Mouse (Mus musculus): ENCODE data around the gene Gdf11.

Gdf11 gene

DNA sequence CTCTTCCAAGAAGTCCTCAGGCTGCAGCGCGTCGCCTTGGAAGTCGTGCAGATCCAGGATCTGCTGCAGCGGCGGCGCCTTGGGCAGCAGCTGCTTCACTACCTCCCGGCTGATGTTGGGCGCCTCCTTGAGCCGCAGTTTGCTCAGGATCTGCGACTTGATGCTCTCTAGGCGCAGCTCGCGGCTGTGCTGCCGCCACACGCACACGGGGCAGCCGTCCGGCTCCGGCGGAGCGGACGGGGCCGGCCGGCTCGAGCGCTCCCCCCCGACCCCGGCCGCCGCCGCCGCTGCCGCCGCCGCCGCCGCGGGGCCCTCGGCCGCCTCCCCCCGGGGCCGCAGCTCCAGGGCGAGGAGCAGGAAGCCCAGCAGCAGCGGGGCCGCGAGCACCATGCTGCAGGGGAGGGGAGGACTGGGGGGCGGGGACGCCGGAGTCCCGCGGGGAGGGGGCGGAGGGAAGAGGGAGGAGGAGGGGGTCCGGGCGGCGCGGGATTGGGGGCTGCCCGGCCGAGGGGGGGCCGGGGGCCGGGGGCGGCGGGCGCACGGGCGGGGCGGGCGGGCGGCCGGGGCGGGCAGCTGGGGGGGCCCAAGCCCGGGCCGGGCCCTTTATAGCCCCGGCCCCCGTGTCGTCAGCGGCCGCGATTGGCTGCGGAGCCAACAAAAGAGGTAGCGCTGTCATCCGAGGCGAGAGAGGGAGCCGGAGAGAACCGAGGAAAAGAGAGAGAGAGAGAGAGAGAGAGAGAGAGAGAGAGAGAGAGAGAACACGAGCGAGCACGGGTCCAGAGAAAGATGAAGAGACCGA is at the start of gene Gdf11:
Gene Gdf11 (minus strand): TSS at position 423 of the 799 bp plus-strand sequence.
- no peak for DNase-seq (ENCODE audit: low spot score)

- DNase-seq (ENCODE audit: low spot score) = no peak
Observed at GRCm38 (mm10) chr10:128940475-128941061, 49.0 kb upstream of the Gdf11 start.

GRCm38 (mm10) chr10:128938974-128939373 is 47.5 kb upstream of the Gdf11 start:
- DNase-seq (ENCODE audit: low spot score) = no peak

DNA sequence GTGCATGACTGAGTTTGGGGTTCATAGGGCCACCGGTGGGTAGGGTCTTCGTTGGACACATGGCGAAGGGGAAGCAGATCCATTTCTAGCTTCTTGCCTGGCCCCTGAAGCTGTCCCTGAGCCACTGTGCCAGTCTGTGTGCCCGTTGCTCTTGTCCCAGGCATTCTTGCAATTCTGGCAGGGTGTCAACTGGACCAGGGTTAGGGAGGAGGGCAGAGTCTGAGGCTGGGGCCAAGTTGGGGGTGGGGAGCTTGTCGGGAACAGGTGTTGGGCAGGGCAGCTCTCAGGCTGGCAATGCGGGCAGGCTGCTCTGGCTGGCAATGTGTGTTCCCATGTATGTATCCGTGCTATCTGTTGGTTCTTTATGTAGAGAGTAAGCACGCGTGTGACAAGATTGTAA is 46.9 kb upstream of the Gdf11 start:
- no peak for DNase-seq (ENCODE audit: low spot score)

DNA sequence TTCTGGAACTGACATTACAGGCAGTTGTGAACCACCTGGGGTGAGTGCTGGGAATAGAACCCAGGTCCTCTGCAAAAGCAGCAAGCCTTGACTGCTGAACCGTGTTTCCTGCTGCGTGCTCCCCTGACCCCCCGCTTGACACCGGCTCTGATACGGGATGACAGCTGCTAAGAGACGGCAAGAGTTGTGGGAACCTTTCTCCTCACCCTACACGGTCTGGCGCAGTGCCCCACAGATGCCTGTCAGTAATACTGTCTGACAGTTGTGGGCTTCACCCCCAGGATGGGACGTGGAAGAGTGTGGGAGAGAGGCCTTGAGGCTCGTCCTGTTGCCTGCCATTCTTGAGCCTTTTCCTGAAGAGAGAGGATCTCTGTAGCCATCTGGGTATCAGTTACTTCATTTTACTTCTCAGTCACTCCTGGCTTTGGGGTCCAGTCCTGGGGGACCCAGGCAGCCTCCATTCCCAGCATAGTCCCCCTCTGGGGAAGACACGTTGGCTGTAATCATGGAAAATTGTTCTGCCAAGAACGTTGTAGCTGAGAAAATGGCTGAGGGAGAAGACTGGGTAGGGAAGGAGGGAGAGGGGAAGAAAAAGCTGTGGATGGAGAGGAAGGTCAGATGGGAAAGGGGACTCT is 46.4 kb upstream of the Gdf11 start:
- no peak for DNase-seq (ENCODE audit: low spot score)

DNA sequence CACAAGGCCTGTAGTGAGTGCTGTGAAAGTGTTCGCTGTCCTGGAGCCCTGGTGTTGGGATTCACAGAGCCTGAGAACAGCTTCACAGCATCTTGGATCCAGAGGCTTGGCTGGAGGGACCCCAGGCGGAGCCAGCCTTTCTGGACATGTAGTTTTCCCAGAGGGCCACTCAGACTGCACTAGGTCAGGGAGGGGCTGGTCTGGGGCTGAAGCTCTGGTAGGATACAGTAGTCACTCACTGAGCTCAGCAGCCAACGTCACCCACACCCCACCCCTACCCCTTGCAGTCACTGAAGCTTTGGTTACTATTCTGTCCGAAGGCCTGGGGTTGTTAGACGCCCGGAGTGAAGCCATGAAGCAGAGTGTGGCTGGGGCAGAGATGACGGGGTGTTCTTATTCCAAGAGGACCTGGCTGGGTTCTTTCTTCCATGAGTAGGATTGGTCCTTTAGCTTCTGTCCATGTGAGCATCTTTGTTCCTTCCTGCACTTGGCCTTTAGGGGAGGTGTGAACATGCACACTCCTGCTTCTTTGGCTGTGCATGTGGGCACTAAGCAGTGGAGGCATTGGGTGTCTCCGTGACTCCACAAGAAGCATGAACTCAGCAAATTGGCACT is 44.4 kb upstream of the Gdf11 start:
- no peak for DNase-seq (ENCODE audit: low spot score)

DNA sequence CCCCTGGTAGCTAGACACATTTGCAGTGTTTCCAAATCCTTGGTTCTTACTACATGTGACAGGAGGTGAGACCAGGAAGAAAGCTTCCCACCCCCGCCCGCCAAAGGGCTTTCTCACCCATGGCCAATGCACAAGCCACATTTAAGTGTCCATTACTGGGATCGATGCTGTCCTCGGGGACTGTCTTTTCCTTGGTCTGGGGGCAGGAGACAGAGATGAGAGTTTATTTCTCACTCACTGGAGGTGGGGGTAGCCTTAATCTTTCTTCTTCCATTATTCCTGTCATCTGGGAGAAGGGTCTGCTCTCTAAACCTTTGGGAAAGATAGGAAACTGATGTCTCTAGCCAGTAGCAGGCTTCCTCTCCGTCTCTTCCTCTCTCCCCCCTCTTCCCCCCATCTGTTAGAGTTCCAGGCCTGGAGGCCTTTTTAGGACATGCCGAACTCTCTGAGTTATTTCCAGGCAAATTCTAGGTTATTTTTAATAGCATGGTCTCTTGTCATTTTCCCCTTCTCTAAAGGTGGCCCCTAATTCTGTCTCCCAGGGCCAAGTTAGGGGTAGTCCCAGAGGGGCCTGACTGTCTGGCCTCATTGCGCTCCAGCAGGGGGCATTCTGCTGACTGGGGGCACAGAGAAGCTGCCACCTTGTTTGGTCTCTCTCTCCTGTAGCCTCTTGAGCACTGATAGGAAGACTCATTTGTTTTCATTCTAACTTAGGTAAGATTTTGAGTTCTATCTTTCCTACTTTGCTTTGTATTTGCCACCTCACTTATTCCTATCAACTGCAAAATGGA is 43.7 kb upstream of the Gdf11 start:
- no peak for DNase-seq (ENCODE audit: low spot score)

DNA sequence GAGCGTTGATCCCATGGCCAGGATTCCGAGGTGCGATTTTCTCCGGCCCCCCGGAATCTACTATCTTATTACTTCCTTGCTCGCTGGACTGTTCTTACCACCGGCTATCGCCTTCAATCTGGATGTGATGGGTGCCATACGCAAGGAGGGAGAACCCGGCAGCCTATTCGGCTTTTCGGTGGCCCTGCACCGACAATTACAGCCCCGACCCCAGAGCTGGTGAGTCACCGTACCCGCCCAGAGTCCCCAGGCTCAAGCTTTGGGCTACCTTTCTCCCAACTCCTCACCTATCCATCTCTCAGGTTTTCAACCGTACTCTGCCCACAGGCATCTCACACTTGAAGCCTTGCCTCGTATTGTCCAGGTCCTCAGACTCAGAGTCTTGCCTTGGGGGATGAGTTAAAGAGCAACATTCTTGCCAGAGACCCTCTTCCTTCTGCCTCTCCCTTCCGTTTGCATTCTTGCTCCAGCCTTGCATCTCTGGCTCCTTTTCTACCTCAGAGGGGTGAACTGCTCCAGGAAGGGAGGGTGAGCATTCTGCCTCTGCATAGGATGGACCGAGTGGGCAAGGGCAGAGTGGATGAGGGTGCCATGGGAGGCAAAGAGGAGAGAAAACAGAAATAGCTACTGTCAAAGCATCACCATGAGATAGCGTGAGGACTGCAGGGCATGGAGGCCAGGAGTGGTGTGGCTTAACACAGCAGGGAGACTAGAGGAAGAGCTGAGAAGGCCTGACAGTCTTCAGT is 42.6 kb upstream of the Gdf11 start:
- no peak for DNase-seq (ENCODE audit: low spot score)

- DNase-seq (ENCODE audit: low spot score) = no peak
Observed at GRCm38 (mm10) chr10:128933574-128933973, 42.1 kb upstream of the Gdf11 start, which contains the start of gene Itga7. Gene Itga7, plus strand, starts transcription at chr10:128933818.

DNA sequence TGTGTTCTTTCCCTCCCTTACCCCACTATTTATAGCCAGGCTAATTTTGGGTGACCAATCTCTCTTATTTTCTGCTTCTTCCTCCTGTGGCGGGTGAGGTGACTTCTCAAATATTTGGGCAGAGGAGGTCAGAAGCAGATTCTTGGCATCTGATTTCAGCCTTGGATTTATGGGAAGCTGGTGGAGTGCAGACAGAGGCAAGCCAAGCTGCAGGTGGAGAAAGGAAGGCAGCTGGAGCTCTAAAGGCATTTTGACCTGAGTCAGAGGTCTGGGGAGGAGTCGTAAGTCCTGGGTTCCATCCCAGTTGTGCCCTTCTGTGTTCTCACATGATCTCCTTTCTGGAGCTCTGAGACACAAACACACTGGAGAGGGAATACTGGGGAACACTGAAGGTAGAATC is 39.9 kb upstream of the Gdf11 start:
- DNase-seq (ENCODE audit: low spot score) = no peak

- DNase-seq (ENCODE audit: low spot score) = no peak
Observed at GRCm38 (mm10) chr10:128929638-128930378, 38.3 kb upstream of the Gdf11 start.

GRCm38 (mm10) chr10:128928356-128928755 is 36.8 kb upstream of the Gdf11 start:
- DNase-seq (ENCODE audit: low spot score) = no peak

DNA sequence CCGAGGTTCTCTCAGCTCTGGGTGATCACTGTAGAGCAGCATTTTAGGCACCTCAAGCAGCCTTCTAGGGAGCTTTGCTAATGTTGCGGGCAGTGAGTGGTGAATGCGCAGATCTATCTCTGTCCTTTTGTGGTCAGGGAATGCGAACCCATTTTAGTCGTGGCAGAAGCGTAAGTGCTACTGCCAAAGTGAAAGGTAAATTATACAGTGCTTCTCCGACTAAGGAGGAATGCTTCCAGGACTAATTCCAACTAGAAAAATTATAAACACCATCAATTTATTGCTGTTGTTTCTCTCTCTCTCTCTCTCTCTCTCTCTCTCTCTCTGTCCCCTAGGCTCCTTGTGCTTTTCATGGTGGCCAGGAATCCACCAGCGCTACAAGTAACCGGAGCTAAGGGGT is 32.4 kb upstream of the Gdf11 start, which contains the start of gene Bloc1s1:
Gene Bloc1s1 (minus strand): TSS at position 101 of the 400 bp plus-strand sequence.
- no peak for DNase-seq (ENCODE audit: low spot score)

GRCm38 (mm10) chr10:128923013-128923691 is 31.6 kb upstream of the Gdf11 start:
- DNase-seq (ENCODE audit: low spot score) = peak; percentile 91

- DNase-seq (ENCODE audit: low spot score) = no peak
Observed at GRCm38 (mm10) chr10:128922822-128923012, 31.2 kb upstream of the Gdf11 start, which contains the start of gene Rdh5. Gene Rdh5, minus strand, starts transcription at chr10:128922888.

DNA sequence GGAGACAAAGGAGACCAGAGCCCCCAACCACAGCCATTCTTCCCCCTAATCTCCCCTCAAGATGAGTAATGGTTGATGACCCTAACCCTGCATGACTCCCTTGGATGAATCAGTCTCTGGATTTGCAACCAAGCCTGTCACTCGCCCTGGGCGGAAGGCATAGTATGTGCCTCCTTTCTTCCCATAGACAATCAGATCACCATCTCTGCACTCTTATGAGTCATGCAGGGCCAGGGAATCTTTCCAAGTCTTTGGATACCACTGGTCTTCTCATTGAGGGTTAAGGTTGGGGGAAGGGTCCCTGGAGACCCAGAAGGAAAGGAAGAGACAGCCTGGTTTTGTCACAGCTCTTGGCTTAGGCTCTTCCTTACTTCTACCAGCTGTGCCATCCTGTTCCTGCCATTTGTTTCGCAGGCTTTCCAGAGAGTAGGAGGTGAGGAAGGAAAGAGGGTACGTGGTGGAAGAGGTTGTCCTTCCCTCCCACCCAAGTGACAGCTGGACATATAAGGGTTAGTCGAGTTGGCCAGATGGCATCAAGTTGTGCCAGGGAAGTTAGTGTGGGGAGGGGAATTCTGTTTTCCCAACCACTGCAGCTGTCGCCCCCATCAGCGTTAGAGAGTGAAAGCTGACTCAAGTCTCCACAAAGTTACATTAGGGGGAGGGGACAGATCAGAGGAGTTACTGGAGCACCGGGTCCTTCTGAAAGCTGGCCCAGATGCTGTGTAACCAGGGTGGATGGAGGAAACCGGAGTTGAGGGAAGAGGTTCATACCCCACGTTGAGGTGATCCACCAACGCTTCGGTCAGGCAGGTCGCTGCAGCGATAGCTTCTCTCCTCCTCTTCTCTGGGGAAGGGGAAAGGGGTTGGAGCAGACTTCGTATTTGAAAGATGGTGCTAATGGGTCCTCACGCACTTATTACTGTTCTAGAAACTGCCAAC is 30.6 kb upstream of the Gdf11 start:
- DNase-seq (ENCODE audit: low spot score) = no peak

- DNase-seq (ENCODE audit: low spot score) = no peak
Observed at GRCm38 (mm10) chr10:128921251-128921650, 29.7 kb upstream of the Gdf11 start.

GRCm38 (mm10) chr10:128920736-128921161 is 29.2 kb upstream of the Gdf11 start:
- DNase-seq (ENCODE audit: low spot score) = no peak

DNA sequence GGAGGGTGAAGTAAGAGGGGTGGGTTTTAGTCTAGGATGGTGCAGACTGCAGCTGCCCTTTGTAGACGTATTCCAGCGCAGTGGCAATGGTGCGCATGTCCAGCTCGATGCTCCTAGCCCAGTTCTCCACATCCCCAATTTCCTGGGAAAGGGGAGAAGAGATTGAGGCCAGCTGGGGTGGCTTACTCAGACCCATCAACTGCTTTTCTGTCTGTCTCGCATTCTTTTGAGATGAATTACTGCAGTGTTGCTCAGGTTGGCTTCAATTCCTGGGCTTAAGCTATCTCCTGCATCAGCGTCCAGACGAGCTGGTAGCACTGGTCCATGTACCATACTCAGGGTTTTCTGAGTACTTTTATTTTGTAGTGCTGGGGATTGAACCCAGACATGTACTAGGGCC is 28.4 kb upstream of the Gdf11 start:
- no peak for DNase-seq (ENCODE audit: low spot score)
